Mouse (Mus musculus): ENCODE data around the gene Mrtfa. TPM values are rescaled to one million over a fixed set of nuclear protein-coding genes. Genes with fewer than 3 reads are reported as not detected.

Gene Mrtfa
- polyA plus RNA-seq, 1 experiment from 2014 or later: 29.2 TPM

GRCm38 (mm10) chr15:81172259-81172658 is 18.3 kb downstream of the Mrtfa start:
- Histone ChIP-seq H3K9ac (replicated peaks) (no peak overlapping the region), H3K9me3 (no peaks in the 10 kb centered on the region), H3K27me3 (no peaks in the 10 kb centered on the region), H3K4me1 (no peaks in the 10 kb centered on the region), H3K27ac (replicated peaks) (no peak overlapping the region), H3K4me2 (replicated peaks) (no peak overlapping the region), H3K36me3 (peaks cover 10% of the 10 kb centered on the region; the same call in 1 of the 2 replicates), H3K4me3 (no peak overlapping the region)
- no peak for ATAC-seq (ENCODE audit: low FRiP score, low read depth)
- WGBS: 91% methylated on average over 8 of the region's 8 CpGs

DNA sequence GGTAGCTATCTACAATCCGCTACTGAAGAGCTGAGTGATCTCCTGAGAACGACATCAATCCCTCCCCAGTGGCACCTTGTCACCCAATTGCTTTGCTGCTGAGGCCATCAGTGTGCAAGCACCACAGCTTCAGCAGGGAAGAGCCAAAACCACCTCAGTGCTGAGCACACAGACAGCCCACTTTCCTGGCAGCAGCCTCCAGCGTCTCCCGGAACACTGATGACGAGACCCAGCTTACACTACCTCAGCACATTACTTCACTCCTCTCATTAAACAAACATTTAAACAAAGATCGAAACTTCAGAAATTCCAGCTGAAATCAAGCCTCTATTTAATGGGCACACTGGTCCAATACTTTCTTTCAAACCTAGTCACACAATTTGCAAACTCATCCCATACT is 21.8 kb downstream of the Mrtfa start:
- Histone ChIP-seq H3K27me3 (no peaks in the 10 kb centered on the region), H3K4me2 (replicated peaks) (no peak overlapping the region), H3K36me3 (0 out of 2 replicates have a peak, but pooled peaks cover 2% of the 10 kb centered on the region), H3K4me3 (no peak overlapping the region), H3K27ac (replicated peaks) (no peak overlapping the region), H3K9ac (replicated peaks) (no peak overlapping the region), H3K9me3 (no peaks in the 10 kb centered on the region), H3K4me1 (no peaks in the 10 kb centered on the region)
- 82% methylated on average over 6 of the region's 6 CpGs for WGBS
- ATAC-seq (ENCODE audit: low FRiP score, low read depth): no peak

DNA sequence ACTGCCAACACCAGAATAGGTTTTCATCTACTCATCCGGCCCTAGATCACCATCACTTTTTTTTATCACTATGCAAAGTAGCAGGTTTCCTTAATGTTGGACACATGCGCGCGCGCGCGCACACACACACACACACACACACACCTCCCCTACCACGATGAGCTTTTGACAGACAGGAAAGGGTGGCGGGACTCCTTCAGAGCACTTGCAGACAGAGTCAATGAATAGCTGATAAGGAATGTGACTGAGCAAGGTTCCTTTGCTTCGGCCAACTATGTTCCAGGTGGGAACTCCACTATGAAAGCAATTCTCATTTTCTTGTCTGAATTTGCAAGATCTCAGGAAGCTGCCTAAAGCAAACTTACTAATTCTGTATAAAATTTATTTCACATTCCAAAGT is 22.7 kb downstream of the Mrtfa start:
- H3K4me3 ChIP-seq: no peak overlapping the region
- no peak overlapping the region for H3K9ac ChIP-seq (replicated peaks)
- no peaks in the 10 kb centered on the region for H3K27me3 ChIP-seq
- ATAC-seq (ENCODE audit: low FRiP score, low read depth): no peak
- no peaks in the 10 kb centered on the region for H3K36me3 ChIP-seq
- H3K27ac ChIP-seq (replicated peaks): no peak overlapping the region
- H3K9me3 ChIP-seq: no peaks in the 10 kb centered on the region
- no peak overlapping the region for H3K4me2 ChIP-seq (replicated peaks)
- 95% methylated on average over 10 of the region's 10 CpGs for WGBS
- H3K4me1 ChIP-seq: no peaks in the 10 kb centered on the region

- no peak for ATAC-seq (ENCODE audit: low FRiP score, low read depth)
- H3K9me3 ChIP-seq: no peaks in the 10 kb centered on the region
- no peaks in the 10 kb centered on the region for H3K36me3 ChIP-seq
- no peak overlapping the region for H3K4me2 ChIP-seq (replicated peaks)
- H3K9ac ChIP-seq (replicated peaks): no peak overlapping the region
- no peak overlapping the region for H3K27ac ChIP-seq (replicated peaks)
- no peak overlapping the region for H3K4me3 ChIP-seq
- H3K27me3 ChIP-seq: no peaks in the 10 kb centered on the region
- WGBS: 93% methylated on average over 5 of the region's 5 CpGs
- no peaks in the 10 kb centered on the region for H3K4me1 ChIP-seq
Observed at GRCm38 (mm10) chr15:81166291-81166690, 24.3 kb downstream of the Mrtfa start.

DNA sequence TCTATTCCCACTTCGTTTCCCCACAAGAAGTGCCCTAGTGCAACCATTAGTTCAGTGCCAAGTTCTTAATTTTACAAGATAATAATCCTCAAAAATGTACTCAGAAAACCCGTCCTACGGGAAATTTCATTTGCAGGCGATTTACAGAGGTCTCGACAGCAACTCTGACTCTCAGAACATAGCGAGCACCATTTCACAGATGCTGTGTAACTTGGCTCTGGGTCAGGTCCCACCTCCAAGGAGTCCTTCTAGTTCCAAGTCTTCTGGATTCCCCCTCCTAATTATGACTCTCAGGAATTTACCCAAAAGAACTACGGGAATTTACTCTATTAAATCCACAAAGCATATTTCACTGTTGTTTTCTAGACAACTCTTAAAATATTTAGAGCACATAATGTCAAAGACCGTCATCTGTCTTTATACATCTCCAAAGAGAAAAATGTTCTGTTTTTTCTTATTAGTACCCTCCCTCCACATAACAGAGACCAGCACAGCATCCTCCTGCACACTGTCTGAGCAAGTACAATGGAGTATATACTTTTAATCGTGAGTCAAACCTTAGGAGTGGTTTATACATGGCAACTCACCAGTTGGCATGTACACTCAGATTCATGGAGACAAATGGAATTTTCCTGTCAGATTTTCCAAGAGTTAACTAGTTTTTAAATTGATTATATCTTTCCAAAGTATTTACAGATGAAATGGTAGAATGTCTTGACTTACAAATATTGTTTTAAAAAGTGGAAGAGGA is 25.8 kb downstream of the Mrtfa start:
- no peaks in the 10 kb centered on the region for H3K4me1 ChIP-seq
- H3K36me3 ChIP-seq: no peaks in the 10 kb centered on the region
- ATAC-seq (ENCODE audit: low FRiP score, low read depth): no peak
- 91% methylated on average over 9 of the region's 9 CpGs for WGBS
- H3K4me3 ChIP-seq: no peak overlapping the region
- H3K27ac ChIP-seq (replicated peaks): no peak overlapping the region
- H3K9ac ChIP-seq (replicated peaks): no peak overlapping the region
- H3K9me3 ChIP-seq: no peaks in the 10 kb centered on the region
- H3K27me3 ChIP-seq: no peaks in the 10 kb centered on the region
- H3K4me2 ChIP-seq (replicated peaks): no peak overlapping the region

- Histone ChIP-seq H3K27ac (replicated peaks) (no peak overlapping the region), H3K4me2 (replicated peaks) (no peak overlapping the region), H3K4me3 (no peak overlapping the region), H3K36me3 (no peaks in the 10 kb centered on the region), H3K4me1 (no peaks in the 10 kb centered on the region), H3K9me3 (no peaks in the 10 kb centered on the region), H3K27me3 (no peaks in the 10 kb centered on the region), H3K9ac (replicated peaks) (no peak overlapping the region)
- 79% methylated on average over 3 of the region's 3 CpGs for WGBS
- no peak for ATAC-seq (ENCODE audit: low FRiP score, low read depth)
Observed at GRCm38 (mm10) chr15:81161571-81161970, 29.0 kb downstream of the Mrtfa start.

- 93% methylated on average over 4 of the region's 4 CpGs for WGBS
- Histone ChIP-seq H3K4me3 (no peak overlapping the region), H3K9me3 (no peaks in the 10 kb centered on the region), H3K4me2 (replicated peaks) (no peak overlapping the region), H3K4me1 (no peaks in the 10 kb centered on the region), H3K9ac (replicated peaks) (no peak overlapping the region), H3K36me3 (no peaks in the 10 kb centered on the region), H3K27me3 (no peaks in the 10 kb centered on the region), H3K27ac (replicated peaks) (no peak overlapping the region)
- ATAC-seq (ENCODE audit: low FRiP score, low read depth): no peak
Observed at GRCm38 (mm10) chr15:81160677-81161076, 29.9 kb downstream of the Mrtfa start.

GRCm38 (mm10) chr15:81159212-81159611 is 31.3 kb downstream of the Mrtfa start:
- WGBS: 88% methylated on average over 7 of the region's 7 CpGs
- H3K4me3 ChIP-seq: no peak overlapping the region
- no peak overlapping the region for H3K27ac ChIP-seq (replicated peaks)

GRCm38 (mm10) chr15:81158517-81159120 is 31.9 kb downstream of the Mrtfa start:
- H3K4me1 ChIP-seq: no peaks in the 10 kb centered on the region
- no peak overlapping the region for H3K27ac ChIP-seq (replicated peaks)
- WGBS: 84% methylated on average over 7 of the region's 7 CpGs
- no peaks in the 10 kb centered on the region for H3K9me3 ChIP-seq
- H3K4me3 ChIP-seq: no peak overlapping the region
- H3K27me3 ChIP-seq: no peaks in the 10 kb centered on the region
- H3K9ac ChIP-seq (replicated peaks): no peak overlapping the region
- no peaks in the 10 kb centered on the region for H3K36me3 ChIP-seq
- ATAC-seq (ENCODE audit: low FRiP score, low read depth): no peak
- no peak overlapping the region for H3K4me2 ChIP-seq (replicated peaks)

More at GRCm38 (mm10) chr15:81159212-81159611, 31.3 kb downstream of the Mrtfa start:
- H3K36me3 ChIP-seq: no peaks in the 10 kb centered on the region
- no peaks in the 10 kb centered on the region for H3K27me3 ChIP-seq
- ATAC-seq (ENCODE audit: low FRiP score, low read depth): no peak
- no peaks in the 10 kb centered on the region for H3K4me1 ChIP-seq
- no peak overlapping the region for H3K9ac ChIP-seq (replicated peaks)
- no peak overlapping the region for H3K4me2 ChIP-seq (replicated peaks)
- no peaks in the 10 kb centered on the region for H3K9me3 ChIP-seq

GRCm38 (mm10) chr15:81156453-81156852 is 34.1 kb downstream of the Mrtfa start:
- Histone ChIP-seq H3K9me3 (no peaks in the 10 kb centered on the region), H3K27me3 (no peaks in the 10 kb centered on the region), H3K4me3 (no peak overlapping the region), H3K4me1 (no peaks in the 10 kb centered on the region), H3K4me2 (replicated peaks) (no peak overlapping the region), H3K36me3 (no peaks in the 10 kb centered on the region), H3K27ac (replicated peaks) (no peak overlapping the region), H3K9ac (replicated peaks) (no peak overlapping the region)
- ATAC-seq (ENCODE audit: low FRiP score, low read depth): no peak
- WGBS: 81% methylated on average over 2 of the region's 2 CpGs

DNA sequence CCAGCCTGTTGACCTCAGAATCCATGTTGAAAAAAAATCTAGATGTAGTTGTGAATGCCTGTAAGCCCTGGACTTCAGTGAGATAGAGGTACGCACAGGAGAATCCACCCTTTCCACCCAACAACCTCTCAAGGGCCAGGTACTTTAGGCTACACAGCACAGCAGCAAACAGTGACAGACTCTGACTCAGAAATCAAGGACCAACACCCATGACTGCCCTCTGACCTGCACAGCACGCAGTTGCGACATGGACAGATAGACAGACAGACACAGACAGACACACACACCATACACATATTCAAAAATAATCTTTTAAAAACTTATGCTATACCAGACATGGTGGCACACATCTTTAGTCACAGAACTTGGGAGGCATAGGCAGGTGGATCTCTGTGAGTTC is 34.7 kb downstream of the Mrtfa start:
- no peak overlapping the region for H3K27ac ChIP-seq (replicated peaks)
- no peak overlapping the region for H3K4me2 ChIP-seq (replicated peaks)
- ATAC-seq (ENCODE audit: low FRiP score, low read depth): no peak
- H3K27me3 ChIP-seq: no peaks in the 10 kb centered on the region
- no peak overlapping the region for H3K9ac ChIP-seq (replicated peaks)
- no peaks in the 10 kb centered on the region for H3K9me3 ChIP-seq
- 95% methylated on average over 3 of the region's 3 CpGs for WGBS
- no peak overlapping the region for H3K4me3 ChIP-seq
- no peaks in the 10 kb centered on the region for H3K36me3 ChIP-seq
- H3K4me1 ChIP-seq: no peaks in the 10 kb centered on the region

- WGBS: 96% methylated on average over 2 of the region's 2 CpGs
Observed at GRCm38 (mm10) chr15:81154846-81155624, 35.5 kb downstream of the Mrtfa start.

More at GRCm38 (mm10) chr15:81154846-81155624, 35.5 kb downstream of the Mrtfa start:
- Histone ChIP-seq H3K27me3 (no peaks in the 10 kb centered on the region), H3K9me3 (no peaks in the 10 kb centered on the region), H3K4me1 (no peaks in the 10 kb centered on the region), H3K27ac (replicated peaks) (no peak overlapping the region), H3K4me2 (replicated peaks) (no peak overlapping the region), H3K36me3 (no peaks in the 10 kb centered on the region), H3K4me3 (no peak overlapping the region), H3K9ac (replicated peaks) (no peak overlapping the region)
- ATAC-seq (ENCODE audit: low FRiP score, low read depth): no peak

Measured in midbrain, embryonic 12.5 days (tissue).